Mouse (Mus musculus) A20 (cell line): ENCODE results near the gene Esrrg.

Experiments used
- DNase-seq: peaks from one replicate; pipeline ENCODE4 v3.0.0-alpha.2; 2011; ENCODE audit warnings: low read depth, low spot score

Gene Esrrg

DNA sequence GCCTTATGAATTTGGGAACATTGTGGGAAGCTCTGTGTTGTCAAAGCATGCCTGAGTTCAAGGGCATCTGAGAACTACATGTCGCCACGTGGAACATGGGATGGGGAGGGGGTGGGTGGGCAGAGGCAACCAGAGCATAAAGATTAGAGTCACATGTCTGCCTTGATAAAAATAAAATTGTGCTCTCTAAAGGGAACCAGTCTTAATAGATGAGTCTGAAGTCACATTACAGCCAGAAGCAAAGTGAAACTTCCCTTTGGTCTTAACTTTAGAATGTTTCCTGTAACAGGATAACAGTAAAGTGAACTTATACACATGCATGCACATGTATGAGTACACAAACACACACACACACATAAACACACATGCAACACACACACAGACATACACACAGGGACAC, 545.1 kb downstream of the Esrrg start:
- no peak for DNase-seq

DNA sequence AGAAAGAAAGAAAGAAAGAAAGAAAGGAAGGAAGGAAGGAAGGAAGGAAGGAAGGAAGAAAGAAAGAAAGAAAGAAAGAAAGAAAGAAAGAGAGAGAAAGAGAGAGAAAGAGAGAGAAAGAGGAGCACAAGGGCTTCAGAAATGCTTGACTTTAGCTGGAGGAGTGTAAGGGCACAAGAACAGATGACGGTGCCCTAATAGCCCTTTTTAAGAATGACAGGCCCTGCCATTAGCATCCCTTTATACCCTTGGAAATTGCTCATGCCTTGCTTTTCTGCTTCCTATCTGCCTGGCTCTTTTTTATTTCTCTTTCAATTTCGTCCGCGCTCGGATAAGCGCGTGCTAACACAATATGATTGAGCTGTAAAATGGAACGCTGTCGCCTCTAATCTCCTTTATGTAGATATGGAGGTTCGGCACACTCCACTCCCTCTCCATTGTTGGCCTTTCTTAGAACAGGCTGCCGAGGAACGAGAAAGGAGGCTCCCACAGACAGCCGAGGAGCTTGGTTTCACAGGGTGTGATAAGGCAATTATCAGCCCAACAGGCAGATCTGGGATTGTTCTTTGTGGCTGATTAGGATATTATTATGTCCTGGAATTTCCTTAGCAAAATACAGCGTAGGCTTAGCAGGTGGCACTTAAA, 546.0 kb downstream of the Esrrg start:
- no peak for DNase-seq

DNA sequence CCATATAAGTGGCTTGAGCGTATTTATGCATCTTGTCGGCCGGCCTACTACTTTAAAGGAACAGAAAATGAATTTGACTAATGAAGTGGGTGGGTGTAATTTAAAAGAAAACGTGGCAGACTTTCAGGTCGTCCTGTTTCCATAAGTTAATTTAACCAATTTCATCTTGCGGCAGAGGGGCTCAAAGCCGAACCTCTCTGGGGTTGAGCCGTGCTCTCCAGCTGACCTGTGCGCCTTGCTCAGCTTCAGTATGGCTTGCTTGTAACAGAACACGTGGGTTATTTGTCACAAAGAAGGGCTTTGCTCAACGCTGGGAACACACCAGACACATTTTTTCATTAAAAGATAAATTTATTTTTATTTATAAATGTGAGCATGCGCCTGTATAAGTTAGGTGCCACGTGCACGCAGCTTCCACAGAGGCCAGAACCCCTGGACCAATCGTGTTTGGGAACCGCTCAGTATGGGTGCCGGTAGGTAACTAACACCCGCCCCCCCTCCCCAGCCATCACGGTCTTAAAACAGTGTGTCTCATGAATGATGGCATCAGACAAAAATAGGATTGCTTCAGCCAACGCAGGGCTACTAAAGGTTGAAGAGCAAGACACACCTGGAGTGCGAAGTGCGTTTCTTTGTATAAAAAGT, 546.7 kb downstream of the Esrrg start:
- DNase-seq = no peak

DNA sequence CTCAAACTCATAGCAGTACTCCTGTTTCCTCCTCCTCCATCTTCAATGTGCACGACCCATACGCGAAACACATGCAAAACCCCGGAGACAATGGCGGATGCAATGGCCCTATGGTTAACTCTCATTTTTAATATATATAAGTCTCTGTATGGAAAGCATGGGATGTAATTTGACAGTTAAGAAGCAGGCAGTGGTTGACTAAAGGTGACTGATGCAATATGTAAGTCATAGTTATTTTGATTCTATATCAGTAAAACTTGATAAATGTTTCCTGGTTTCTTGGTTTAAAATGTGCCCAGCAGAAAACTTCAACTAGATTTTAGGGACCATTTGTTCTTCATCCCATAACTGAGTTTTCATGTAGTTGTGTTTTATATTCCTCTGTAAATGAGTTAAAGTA, 547.9 kb downstream of the Esrrg start:
- DNase-seq = no peak

DNA sequence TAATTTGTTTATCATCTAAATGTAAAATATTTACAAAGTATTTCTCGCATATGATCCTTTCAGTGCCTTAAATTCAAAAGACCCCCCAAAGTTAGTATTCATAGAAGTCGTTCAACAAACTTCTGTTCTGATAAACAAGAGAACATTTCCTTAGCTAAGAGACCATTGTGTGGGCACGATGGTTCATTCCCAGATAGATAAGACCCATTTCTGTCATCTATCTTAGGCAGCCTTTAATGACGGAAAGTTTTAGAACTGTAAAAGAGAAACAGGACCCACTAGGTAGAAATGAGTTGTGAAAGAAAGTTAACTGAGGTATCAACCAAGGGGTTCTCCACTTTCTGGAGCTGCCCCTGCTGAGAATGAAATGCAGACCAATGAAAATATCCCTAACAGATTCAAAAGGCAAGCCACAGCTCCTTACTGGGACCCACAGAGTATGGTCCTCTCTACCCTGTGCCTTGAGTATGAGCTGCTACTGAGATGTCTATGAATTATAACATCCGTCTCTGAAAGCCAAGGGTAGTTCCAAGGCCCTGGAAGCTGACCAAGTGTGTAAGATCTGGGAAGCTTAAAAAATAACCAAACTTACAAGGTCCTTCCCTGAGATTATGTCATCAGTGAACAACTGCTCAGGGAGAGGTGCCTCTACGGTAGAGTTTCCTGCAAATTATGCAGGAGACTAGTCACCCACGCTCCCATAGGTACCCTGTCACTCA, 548.8 kb downstream of the Esrrg start:
- no peak for DNase-seq

DNA sequence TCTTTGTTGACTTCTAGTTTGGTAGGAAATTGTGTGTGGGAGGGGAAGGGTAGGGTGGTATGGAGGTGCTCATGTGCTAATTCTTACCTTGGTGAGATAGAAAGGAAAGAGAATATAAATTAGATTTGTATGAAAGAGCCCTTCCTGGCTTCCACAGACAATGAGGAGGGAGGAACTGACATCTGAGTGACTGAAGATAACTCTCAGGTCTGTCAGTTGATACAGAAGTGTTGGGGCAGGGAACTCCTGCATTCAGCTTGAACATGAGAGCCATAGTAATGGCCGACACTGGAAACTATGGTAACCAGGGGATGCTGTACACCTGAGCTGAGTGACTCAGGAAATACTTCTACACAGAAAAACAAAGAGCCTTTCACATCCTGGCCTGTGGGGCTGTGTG, 550.1 kb downstream of the Esrrg start:
- no peak for DNase-seq

DNA sequence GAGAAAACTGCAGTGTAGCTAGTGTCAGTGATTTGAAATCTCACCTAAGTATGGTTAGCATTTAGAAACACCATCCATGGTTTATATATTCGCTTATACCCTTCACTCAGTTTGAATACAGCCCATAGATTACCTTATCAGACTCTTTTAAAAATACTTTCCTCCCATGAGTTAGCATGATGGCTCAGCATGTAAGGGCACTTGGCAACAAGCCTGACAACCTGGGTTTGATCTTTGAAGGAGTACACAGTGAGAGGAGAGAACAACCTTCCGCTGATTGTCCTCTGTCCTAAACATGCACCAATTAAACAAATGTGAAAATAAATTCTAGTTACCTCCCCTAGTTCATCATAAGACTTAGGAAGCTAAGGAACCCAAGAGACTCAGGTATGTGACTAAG, 550.5 kb downstream of the Esrrg start:
- no peak for DNase-seq

DNA sequence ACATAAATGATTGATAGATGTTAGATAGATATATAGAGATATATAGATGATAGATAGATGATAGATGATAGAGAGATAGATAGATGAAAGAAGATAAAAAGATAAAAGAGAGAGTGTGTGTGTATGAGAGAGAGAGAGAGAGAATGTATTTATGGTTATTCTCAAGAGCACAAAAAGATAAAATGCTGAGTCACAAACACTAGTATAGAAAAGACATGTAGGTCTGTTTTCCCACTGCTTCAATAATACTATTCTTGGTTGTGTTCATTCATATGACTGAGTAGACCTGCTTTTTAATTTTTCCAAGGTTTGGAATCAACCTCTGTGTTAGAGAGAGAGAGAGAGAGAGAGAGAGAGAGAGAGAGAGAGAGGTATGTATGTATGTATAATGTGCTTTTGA, 554.5 kb downstream of the Esrrg start:
- DNase-seq = no peak

DNA sequence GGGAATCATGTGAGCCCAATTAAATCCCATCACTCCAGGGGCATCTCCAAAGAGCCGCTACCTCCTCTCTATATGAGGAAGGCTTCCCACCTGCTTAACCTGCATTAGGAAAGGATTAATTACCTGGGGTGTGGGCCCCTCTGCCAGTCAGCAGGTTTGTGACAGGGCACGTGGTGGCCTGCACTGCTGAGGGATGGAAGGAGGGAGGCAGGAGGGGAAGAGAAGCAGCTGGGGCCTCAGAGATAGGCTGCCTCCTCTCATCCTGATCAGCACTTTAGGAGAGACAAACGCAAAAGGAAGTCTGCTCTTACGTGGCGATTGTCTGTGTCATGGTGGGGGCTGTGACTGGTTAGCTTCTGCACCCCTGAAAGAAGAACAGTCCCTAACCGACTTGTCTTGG, 555.7 kb downstream of the Esrrg start:
- no peak for DNase-seq

DNA sequence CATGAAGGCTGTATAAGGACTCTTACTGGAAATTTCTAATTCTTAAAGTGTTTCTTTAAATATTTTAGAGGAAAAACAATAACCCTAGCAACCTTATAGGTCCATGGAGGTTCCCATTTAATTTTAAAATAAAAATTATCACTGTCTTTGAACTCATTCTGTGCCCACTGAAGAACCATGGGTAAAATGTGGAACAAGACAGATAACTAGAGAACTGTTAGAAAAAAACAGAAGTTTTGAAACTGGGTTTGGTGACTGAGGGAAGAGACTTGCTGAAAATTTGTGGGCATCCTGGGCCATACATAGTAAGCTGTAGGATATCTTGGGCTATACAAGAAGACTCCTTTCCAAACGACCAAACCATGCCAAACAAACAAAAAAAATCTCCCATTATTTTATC, 565.3 kb downstream of the Esrrg start:
- no peak for DNase-seq

DNA sequence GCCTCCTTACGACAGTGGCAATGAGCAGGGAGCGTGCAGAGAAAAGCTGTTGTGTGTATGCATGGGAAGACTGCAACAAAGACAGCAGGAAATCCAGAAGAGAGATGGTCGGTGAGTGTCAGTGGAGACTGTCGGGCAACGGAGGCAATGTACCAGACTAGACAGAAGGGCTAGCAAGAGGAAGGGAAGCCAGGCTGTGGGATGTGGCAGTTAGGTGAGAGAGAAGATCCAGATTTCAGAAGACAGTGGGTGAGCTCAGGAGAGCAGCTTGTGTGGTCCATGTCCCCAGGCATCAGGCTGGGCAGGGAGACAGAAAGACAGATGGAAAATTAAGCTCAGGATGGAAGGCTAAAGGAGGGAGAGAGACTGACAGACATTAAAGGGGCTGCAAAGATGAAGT, 574.4 kb downstream of the Esrrg start:
- DNase-seq = no peak

DNA sequence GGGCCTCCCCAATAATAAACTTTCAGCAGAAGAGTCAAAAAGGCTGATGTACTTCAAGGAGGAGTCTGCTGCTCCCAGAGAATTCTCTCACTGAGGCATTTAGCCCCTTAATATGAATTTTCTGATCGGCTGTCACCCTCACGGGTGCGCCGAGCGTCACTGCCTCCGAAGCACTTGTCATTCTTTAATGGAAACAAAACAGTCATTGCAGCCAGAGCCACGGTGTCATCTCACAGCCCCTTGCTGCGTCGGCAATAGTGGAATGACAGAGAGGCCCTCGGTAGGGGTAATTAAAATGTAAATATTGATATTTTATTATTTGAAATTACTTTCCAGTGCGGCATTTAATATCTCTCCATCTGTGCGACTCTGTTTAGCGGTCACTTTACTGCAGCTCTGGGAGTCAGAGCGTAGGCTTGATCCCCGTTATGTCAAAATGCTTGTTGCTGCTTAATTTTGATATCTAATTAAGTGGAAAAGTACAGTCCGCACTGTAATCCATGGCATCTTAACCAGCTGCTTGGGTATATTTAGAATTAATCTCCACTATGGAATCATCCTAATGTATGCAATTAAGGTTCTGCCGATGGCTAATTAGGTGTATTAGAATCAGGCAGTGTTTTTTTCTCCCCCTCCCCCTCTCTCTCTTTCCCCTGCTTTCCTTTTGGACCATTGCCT, 578.0 kb downstream of the Esrrg start:
- DNase-seq = no peak

DNA sequence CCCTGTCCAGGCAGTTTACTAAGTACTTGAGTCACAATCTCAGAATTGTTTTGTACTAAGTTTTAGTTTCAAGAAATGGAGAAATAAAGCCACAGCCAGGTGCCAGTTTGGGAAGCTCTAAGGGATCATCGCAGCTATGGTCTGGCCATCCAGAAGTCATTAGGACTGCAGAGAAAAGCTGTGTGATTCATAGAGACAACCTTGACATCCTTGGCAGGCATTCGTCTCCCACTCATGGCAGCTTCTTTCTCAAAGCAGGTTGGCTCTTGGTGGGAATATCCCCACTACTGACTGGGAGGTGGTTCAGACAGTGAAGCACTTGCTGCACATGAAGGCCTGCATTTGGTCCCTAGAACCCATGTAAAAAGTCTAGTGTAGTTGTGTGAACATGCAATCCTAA, 584.4 kb downstream of the Esrrg start:
- DNase-seq = no peak

DNA sequence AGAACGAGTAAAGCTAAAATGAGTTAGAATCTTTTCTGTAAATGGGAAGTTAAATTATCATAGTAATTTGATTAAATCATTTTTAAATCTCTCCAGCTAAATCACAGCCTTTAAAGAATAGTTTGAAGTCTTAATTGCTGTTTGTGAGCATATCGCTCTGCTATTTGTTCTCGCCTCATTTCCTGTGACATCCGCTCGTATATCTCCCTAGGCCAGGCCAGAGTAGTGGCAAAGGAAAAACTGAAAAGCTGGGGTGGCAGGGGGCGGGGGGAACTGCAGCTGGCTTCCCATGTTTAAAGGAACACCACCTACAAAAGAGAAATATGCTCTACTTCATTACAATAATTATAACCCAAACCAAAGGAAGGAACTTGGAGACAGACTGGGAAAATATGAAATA, 598.8 kb downstream of the Esrrg start:
- DNase-seq = no peak

DNA sequence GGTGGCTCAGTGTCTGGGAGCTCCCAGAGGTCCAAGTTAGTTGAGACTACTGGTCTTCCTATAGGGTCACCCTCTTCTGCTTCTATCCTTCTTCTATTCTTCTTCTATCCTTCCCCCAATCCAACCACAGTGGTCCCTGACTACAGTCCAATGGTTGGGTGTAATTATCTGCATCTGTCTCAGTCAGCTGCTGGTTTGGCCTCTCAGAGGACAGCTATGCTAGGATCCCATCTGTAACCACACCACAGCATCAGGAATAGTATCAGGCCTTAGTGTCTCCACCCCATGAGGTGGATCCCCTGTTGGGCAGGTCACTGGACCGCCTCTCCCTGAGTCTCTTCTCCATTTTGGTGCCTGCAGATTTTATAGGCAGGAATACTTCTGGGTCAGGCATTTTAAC, 600.4 kb downstream of the Esrrg start:
- DNase-seq = no peak

DNA sequence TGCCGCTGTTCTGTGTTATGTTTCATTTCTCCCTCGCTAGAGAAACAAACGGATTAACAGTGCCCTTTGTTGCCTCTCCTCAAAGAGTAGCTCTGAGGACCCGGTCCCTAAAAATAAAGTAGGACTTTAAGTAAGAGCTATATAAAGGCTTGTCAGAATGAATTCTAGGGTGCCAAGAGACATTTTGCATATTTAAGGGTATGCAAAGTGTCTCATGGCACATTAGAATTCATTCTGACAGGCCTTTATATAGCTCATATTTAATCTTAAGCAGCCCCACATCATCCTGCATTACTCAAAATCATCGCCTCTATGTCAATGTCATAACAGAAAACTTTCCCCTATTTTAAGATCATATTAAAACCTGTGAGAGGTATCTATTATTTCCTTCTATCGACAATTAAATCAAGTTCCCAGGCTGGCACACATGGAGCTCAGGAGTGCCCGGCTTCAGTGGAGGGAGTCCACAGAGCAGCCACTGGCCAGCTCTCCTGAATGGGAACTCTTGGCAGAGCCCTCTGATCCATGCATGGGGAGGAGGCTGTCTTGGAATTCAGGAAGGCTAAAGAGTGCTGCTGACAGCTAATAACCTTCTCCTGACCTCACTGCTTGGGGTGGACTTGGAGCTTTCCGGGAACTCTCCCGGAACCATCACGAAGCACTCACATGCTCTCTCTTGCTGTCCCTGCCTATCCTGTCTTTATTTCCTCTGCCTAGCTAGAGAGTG, 606.5 kb downstream of the Esrrg start:
- no peak for DNase-seq

DNA sequence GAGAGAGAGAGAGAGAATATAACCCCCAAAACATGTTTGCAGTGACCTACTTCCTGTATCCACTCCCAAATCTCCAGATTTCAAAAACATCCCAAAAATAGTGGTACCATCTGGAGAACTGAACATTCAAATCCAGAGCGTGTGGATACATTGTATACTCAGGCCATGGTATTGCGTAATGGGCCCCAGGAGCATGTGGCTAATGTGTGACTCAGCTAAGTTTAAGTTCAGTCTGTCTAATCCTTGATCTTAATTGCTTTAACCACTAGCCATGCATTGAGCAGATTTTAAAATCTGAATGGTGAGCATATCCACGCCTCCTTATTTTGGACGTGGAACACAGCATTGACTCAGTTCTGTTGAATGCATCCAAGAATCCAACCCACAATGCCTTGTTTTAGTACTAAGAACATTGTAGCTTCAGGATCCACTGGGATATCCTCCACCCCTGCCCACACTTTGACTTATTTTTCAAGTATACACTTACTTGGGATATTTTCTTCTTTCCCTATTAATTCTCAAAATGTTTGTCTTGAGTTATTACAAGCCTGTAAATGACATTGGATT, 612.7 kb downstream of the Esrrg start:
- no peak for DNase-seq

DNA sequence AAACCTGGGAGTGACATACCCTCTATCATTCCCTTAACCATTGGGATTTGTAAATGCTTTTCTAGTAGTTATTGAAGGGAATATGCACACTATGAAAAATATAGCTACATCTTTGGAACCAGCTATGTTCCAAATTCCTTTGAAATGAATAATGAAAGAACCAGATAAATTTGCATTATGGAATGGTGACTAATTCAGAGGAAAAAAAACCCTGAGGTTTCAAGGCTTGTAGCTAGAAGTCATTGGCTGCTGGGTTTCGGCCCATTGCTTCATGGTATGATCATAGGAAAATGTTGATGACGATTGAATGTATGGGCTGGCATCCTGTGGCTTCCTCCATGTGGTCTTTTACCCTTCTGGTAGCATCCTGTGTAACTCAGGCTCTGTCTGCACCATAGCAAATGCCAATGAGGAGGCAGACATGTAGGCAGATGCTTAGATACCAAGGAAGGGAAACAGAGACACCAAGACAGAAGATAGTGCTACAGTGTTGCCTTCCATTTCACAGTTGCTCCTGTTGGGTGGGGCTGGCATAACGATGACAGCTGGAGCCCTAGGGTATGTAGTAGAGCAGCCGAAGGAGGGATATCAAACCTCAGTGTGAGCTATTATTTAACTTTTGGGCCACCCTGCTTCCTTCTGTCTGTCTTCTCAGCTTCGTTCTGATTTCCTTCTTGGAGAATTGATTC, 624.6 kb downstream of the Esrrg start:
- DNase-seq = no peak

DNA sequence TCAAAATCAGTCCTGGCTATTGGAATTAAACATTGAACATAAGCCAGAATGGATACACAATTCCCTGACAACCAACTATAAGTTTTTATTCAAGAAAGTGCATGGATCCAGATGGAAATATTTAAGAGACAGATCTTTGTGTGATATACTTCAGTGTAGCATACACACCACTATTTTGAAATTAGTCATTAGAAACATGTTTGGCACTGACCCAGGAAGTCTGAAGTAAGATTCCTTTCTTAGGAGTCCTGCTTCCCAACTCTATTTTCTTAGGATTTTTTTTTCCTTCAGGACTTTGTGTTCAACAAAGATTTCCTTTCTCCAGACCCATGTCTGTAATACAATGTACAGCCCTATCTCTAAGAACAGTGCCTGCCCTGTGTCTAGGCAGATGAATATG, 630.0 kb downstream of the Esrrg start:
- no peak for DNase-seq

DNA sequence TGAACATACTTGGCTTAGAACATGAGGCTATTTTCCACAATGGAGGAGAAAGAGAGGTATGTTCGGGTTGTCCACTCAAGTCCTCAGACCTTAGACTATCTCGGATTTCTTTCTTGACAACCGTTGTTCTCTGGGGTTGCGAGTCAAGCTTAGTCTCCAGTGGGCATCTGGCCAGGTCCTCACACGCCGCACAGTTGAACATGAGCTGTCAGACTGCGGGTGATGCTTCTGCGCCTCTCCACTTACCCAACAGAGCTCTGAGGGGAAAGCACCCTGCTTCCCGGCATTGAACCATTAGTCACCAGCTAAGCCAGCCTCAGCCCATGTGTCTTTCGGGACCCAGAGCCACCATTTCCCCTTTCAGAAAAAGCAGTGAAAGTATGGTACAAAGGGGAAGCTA, 633.2 kb downstream of the Esrrg start:
- no peak for DNase-seq

DNA sequence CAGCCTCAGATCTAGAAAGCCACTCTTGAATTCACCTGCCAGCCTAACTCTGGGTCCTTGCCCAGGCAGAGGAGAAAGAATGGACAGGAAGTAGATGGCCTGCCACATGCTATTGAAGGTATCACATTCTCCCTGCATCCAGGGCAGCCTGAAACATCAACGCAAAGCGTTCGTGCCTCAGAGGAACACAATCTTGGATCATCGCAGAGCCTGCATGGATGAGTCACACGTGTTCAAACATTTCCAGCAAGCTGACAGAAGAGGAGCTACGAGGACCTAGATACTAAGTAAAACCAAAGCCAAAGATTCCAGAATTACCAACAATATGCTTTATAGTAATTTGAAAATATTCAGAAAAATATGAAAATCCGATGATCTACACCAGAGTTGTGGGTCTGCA, 648.9 kb downstream of the Esrrg start:
- DNase-seq = no peak
